Mouse (Mus musculus) forebrain, embryonic 11.5 days (tissue): Measurements from ENCODE around the gene Hpn. TPM values are rescaled to one million over a fixed set of nuclear protein-coding genes. Genes with fewer than 3 reads are reported as not detected.

Experiments used
- ATAC-seq: fragments of 200-750 bp; cut with Nextera tagmentation; replicated peaks from 2 replicates; pipeline ENCODE4 v1.8.0; 2017; ENCODE audit warnings: moderate TSS enrichment; ENCODE audit not compliant: low FRiP score
- DNase-seq: peaks from one replicate; pipeline ENCODE4 v3.0.0-alpha.2; 2017; ENCODE audit warnings: low spot score
- H3K27ac ChIP-seq: fragments of 300-500 bp; sonication (generic); 2 replicates; pipeline ENCODE4 v1.5.1; 2014; ENCODE audit warnings: low read depth, low read length
- H3K27me3 ChIP-seq: fragments of 300-500 bp; sonication (generic); 2 replicates; pipeline ENCODE4 v1.6.1; 2014; ENCODE audit warnings: mild to moderate bottlenecking, low read length, mixed read lengths; ENCODE audit not compliant: control insufficient read depth, insufficient read depth
- H3K36me3 ChIP-seq: fragments of 300-500 bp; sonication (generic); 2 replicates; pipeline ENCODE4 v1.6.1; 2014; ENCODE audit warnings: mild to moderate bottlenecking, low read length, moderate library complexity, mixed read lengths; ENCODE audit not compliant: control insufficient read depth, insufficient read depth
- H3K4me1 ChIP-seq: fragments of 300-500 bp; sonication (generic); replicated peaks from 2 replicates; pipeline ENCODE4 v1.6.1; 2014; ENCODE audit warnings: low read length, mixed read lengths; ENCODE audit not compliant: control insufficient read depth, insufficient read depth
- H3K4me2 ChIP-seq: fragments of 300-500 bp; sonication (generic); 2 replicates; pipeline ENCODE4 v1.6.1; 2014; ENCODE audit warnings: low read depth, mild to moderate bottlenecking, low read length, moderate library complexity, mixed read lengths; ENCODE audit not compliant: severe bottlenecking
- H3K4me3 ChIP-seq: fragments of 300-500 bp; sonication (generic); 2 replicates; pipeline ENCODE4 v1.5.1; 2014; ENCODE audit warnings: low read depth, low read length
- H3K9ac ChIP-seq: fragments of 300-500 bp; sonication (generic); 2 replicates; pipeline ENCODE4 v1.6.1; 2014; ENCODE audit warnings: low read length
- H3K9me3 ChIP-seq: fragments of 300-500 bp; sonication (generic); 2 replicates; pipeline ENCODE4 v1.6.1; 2016; ENCODE audit warnings: low read length, mixed read lengths; ENCODE audit not compliant: control insufficient read depth
- WGBS: fragments of 180-500 bp; shearing (Covaris S2); extraction: QIAGEN DNeasy Blood & Tissue Kit; methylation state at CpG from one replicate; pipeline ENCODE4 v1.1.7; 2014; 5-methylcytosine and 5-hydroxymethylcytosine counted together
- polyA plus RNA-seq: library from polyadenylated mRNA; unstranded; fragments of >200 nt; fragmentation: Nextera tagmentation; extraction: Ambion mirVana; gene quantifications from 2 replicates; pipeline ENCODE4 v1.2.1, GENCODE M21; 2014

Hpn gene
- polyA plus RNA-seq, 1 experiment from 2014 or later = 0.29 TPM

GRCm38 (mm10) chr7:31109796-31110195 is 5.3 kb downstream of the Hpn start:
- DNase-seq (no peak), ATAC-seq (no peak)
- Histone ChIP-seq H3K27ac (no peak overlapping the region), H3K9ac (no peak overlapping the region), H3K27me3 (no peaks in the 10 kb centered on the region), H3K4me1 (no peaks in the 10 kb centered on the region), H3K4me3 (no peak overlapping the region), H3K36me3 (no peaks in the 10 kb centered on the region), H3K4me2 (no peak overlapping the region), H3K9me3 (no peaks in the 10 kb centered on the region)
- WGBS = 92% methylated on average over 5 of the region's 5 CpGs

GRCm38 (mm10) chr7:31109091-31109490 is 6.0 kb downstream of the Hpn start:
- H3K9me3 ChIP-seq = no peaks in the 10 kb centered on the region
- H3K4me3 ChIP-seq = no peak overlapping the region
- no peaks in the 10 kb centered on the region for H3K36me3 ChIP-seq
- H3K9ac ChIP-seq = no peak overlapping the region
- H3K4me2 ChIP-seq = no peak overlapping the region
- no peak overlapping the region for H3K27ac ChIP-seq
- no peak for ATAC-seq
- H3K27me3 ChIP-seq = no peaks in the 10 kb centered on the region
- DNase-seq = no peak
- 56% methylated on average over 7 of the region's 7 CpGs for WGBS
- no peaks in the 10 kb centered on the region for H3K4me1 ChIP-seq

GRCm38 (mm10) chr7:31107781-31108180 is 7.3 kb downstream of the Hpn start:
- Histone ChIP-seq H3K27me3 (no peaks in the 10 kb centered on the region), H3K36me3 (no peaks in the 10 kb centered on the region), H3K4me2 (no peak overlapping the region), H3K4me1 (no peaks in the 10 kb centered on the region), H3K27ac (no peak overlapping the region), H3K9me3 (no peaks in the 10 kb centered on the region), H3K4me3 (no peak overlapping the region), H3K9ac (no peak overlapping the region)
- 87% methylated on average over 11 of the region's 11 CpGs for WGBS
- ATAC-seq (no peak), DNase-seq (no peak)

GRCm38 (mm10) chr7:31106166-31106565 is 8.9 kb downstream of the Hpn start:
- 60% methylated on average over 3 of the region's 3 CpGs for WGBS
- Histone ChIP-seq H3K4me2 (no peak overlapping the region), H3K27ac (no peak overlapping the region), H3K4me3 (no peak overlapping the region), H3K9me3 (no peaks in the 10 kb centered on the region), H3K9ac (no peak overlapping the region), H3K27me3 (no peaks in the 10 kb centered on the region), H3K4me1 (no peaks in the 10 kb centered on the region), H3K36me3 (no peaks in the 10 kb centered on the region)
- ATAC-seq = no peak
- DNase-seq = no peak

GRCm38 (mm10) chr7:31105061-31105768 is 9.9 kb downstream of the Hpn start:
- no peaks in the 10 kb centered on the region for H3K36me3 ChIP-seq
- WGBS = 72% methylated on average over 15 of the region's 15 CpGs
- H3K4me2 ChIP-seq = no peak overlapping the region
- H3K27me3 ChIP-seq = no peaks in the 10 kb centered on the region
- DNase-seq (peak; percentile 67), ATAC-seq (no peak)
- H3K4me3 ChIP-seq = no peak overlapping the region
- H3K27ac ChIP-seq = no peak overlapping the region
- H3K9me3 ChIP-seq = no peaks in the 10 kb centered on the region
- no peaks in the 10 kb centered on the region for H3K4me1 ChIP-seq
- no peak overlapping the region for H3K9ac ChIP-seq

GRCm38 (mm10) chr7:31100786-31101185 is 14.3 kb downstream of the Hpn start:
- WGBS = 89% methylated on average over 14 of the region's 14 CpGs
- no peaks in the 10 kb centered on the region for H3K4me1 ChIP-seq
- no peak overlapping the region for H3K9ac ChIP-seq

GRCm38 (mm10) chr7:31099612-31099982 is 15.5 kb downstream of the Hpn start:
- no peaks in the 10 kb centered on the region for H3K9me3 ChIP-seq
- no peak overlapping the region for H3K27ac ChIP-seq
- WGBS = 83% methylated on average over 6 of the region's 6 CpGs
- H3K27me3 ChIP-seq = no peaks in the 10 kb centered on the region
- no peak overlapping the region for H3K4me3 ChIP-seq
- no peak overlapping the region for H3K9ac ChIP-seq
- no peaks in the 10 kb centered on the region for H3K36me3 ChIP-seq
- ATAC-seq (no peak), DNase-seq (no peak)
- no peak overlapping the region for H3K4me2 ChIP-seq
- no peaks in the 10 kb centered on the region for H3K4me1 ChIP-seq

More at GRCm38 (mm10) chr7:31100786-31101185, 14.3 kb downstream of the Hpn start:
- no peak overlapping the region for H3K27ac ChIP-seq
- H3K36me3 ChIP-seq = no peaks in the 10 kb centered on the region
- ATAC-seq = no peak
- H3K27me3 ChIP-seq = no peaks in the 10 kb centered on the region
- H3K9me3 ChIP-seq = no peaks in the 10 kb centered on the region
- DNase-seq = no peak
- H3K4me3 ChIP-seq = no peak overlapping the region
- H3K4me2 ChIP-seq = no peak overlapping the region

- H3K4me1 ChIP-seq = no peaks in the 10 kb centered on the region
- no peaks in the 10 kb centered on the region for H3K36me3 ChIP-seq
- H3K9ac ChIP-seq = no peak overlapping the region
- H3K4me2 ChIP-seq = no peak overlapping the region
- H3K27ac ChIP-seq = no peak overlapping the region
- no peaks in the 10 kb centered on the region for H3K27me3 ChIP-seq
- 82% methylated on average over 22 of the region's 22 CpGs for WGBS
- no peak overlapping the region for H3K4me3 ChIP-seq
- DNase-seq (no peak), ATAC-seq (0 out of 2 replicates have a peak, but pooled peaks have one; percentile 34)
- no peaks in the 10 kb centered on the region for H3K9me3 ChIP-seq
These were observed 16.1 kb downstream of the Hpn start for GRCm38 (mm10) chr7:31098697-31099611.
